Mouse (Mus musculus) liver, embryonic 11.5 days (tissue): ENCODE measurements at regions not wholly inside any gene's neighbourhood (a gene's known extent, or its start where the extent isn't known, plus 50 kb on each side); places are given as distances from the start of the nearest gene placed in this dataset.

Experiments
- ATAC-seq: fragments of 200-750 bp; cut with Nextera tagmentation; replicated peaks from 2 replicates; pipeline ENCODE4 v1.8.0; 2017; ENCODE audit warnings: moderate number of reproducible peaks, mild to moderate bottlenecking, moderate TSS enrichment, moderate library complexity; ENCODE audit not compliant: low FRiP score
- DNase-seq: peaks from one replicate; pipeline ENCODE4 v3.0.0-alpha.2; 2017; ENCODE audit warnings: low spot score
- H3K27ac ChIP-seq: fragments of 300-500 bp; sonication (generic); 2 replicates; pipeline ENCODE4 v1.5.1; 2014; ENCODE audit warnings: mild to moderate bottlenecking, low read depth, low read length, control low read depth
- H3K27me3 ChIP-seq: fragments of 300-500 bp; sonication (generic); replicated peaks from 2 replicates; pipeline ENCODE4 v1.6.1; 2014; ENCODE audit warnings: low read length, mixed read lengths; ENCODE audit not compliant: control insufficient read depth, insufficient read depth
- H3K36me3 ChIP-seq: fragments of 300-500 bp; sonication (generic); 2 replicates; pipeline ENCODE4 v1.6.1; 2014; ENCODE audit warnings: mild to moderate bottlenecking, low read length, moderate library complexity, mixed read lengths; ENCODE audit not compliant: control insufficient read depth, insufficient read depth
- H3K4me1 ChIP-seq: fragments of 300-500 bp; sonication (generic); replicated peaks from 2 replicates; pipeline ENCODE4 v1.6.1; 2014; ENCODE audit warnings: low read length, mixed read lengths; ENCODE audit not compliant: control insufficient read depth, insufficient read depth
- H3K4me2 ChIP-seq: fragments of 300-500 bp; sonication (generic); 2 replicates; pipeline ENCODE4 v1.6.1; 2014; ENCODE audit warnings: mild to moderate bottlenecking, control low read depth, moderate library complexity
- H3K4me3 ChIP-seq: fragments of 300-500 bp; sonication (generic); 2 replicates; pipeline ENCODE4 v1.5.1; 2014; ENCODE audit warnings: low read depth, low read length, control low read depth
- H3K9ac ChIP-seq: fragments of 300-500 bp; sonication (generic); 2 replicates; pipeline ENCODE4 v1.6.1; 2014; ENCODE audit warnings: low read depth, low read length, control low read depth
- H3K9me3 ChIP-seq: fragments of 300-500 bp; sonication (generic); 2 replicates; pipeline ENCODE4 v1.6.1; 2016; ENCODE audit warnings: low read length, inconsistent platforms, mixed read lengths; ENCODE audit not compliant: control insufficient read depth
- WGBS: fragments of 180-500 bp; shearing (Covaris S2); extraction: QIAGEN DNeasy Blood & Tissue Kit; methylation state at CpG from one replicate; pipeline ENCODE4 v1.1.7; 2014; 5-methylcytosine and 5-hydroxymethylcytosine counted together

DNA sequence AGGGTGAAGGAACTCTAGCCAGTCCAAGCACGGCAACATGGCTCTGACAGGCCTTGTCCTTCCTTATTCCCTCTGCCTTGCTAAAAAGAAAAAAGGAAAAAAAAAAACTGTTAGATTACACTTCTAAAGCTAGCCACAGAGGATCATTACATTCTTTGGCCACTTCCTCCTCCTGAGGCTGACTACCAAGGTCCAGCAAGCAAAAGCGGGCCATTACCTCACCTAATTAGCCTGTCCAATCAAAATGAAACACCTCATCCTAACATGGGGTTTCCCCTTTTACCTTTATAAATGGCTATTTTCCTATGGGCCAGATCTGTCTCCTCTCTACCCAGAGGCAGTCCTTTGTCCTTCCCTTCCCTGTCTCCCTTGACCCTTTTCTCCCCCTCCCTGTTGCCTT, 102.2 kb downstream of the Pih1h3b start:
- H3K27me3 ChIP-seq: peaks cover 5% of the 10 kb centered on the region; the same call in 1 of the 2 replicates
- DNase-seq (no peak), ATAC-seq (no peak)
- H3K4me1 ChIP-seq: no peaks in the 10 kb centered on the region
- H3K4me2 ChIP-seq: no peak overlapping the region
- no peak overlapping the region for H3K4me3 ChIP-seq
- H3K36me3 ChIP-seq: no peaks in the 10 kb centered on the region
- no peak overlapping the region for H3K27ac ChIP-seq
- H3K9ac ChIP-seq: no peak overlapping the region
- 75% methylated on average over 2 of the region's 2 CpGs for WGBS
- no peaks in the 10 kb centered on the region for H3K9me3 ChIP-seq

GRCm38 (mm10) chrX:140165966-140166365, 103.3 kb downstream of the Pih1h3b start:
- Histone ChIP-seq H3K4me3 (no peak overlapping the region), H3K9me3 (no peaks in the 10 kb centered on the region), H3K4me2 (no peak overlapping the region), H3K27ac (no peak overlapping the region), H3K36me3 (no peaks in the 10 kb centered on the region), H3K27me3 (peaks cover 5% of the 10 kb centered on the region; the same call in 1 of the 2 replicates), H3K4me1 (no peaks in the 10 kb centered on the region), H3K9ac (no peak overlapping the region)
- ATAC-seq (no peak; the same call in 1 of the 2 replicates), DNase-seq (no peak)
- 54% methylated on average over 3 of the region's 3 CpGs for WGBS

- H3K4me3 ChIP-seq: no peak overlapping the region
- DNase-seq (no peak), ATAC-seq (no peak)
- no peak overlapping the region for H3K4me2 ChIP-seq
- no peak overlapping the region for H3K27ac ChIP-seq
- H3K9me3 ChIP-seq: no peaks in the 10 kb centered on the region
- H3K36me3 ChIP-seq: no peaks in the 10 kb centered on the region
- H3K9ac ChIP-seq: no peak overlapping the region
- H3K27me3 ChIP-seq: 0 out of 2 replicates have a peak, but pooled peaks cover 12% of the 10 kb centered on the region
- WGBS: 84% methylated on average over 4 of the region's 4 CpGs
- H3K4me1 ChIP-seq: no peaks in the 10 kb centered on the region
Measured at GRCm38 (mm10) chrX:140179850-140180249, 117.2 kb downstream of the Pih1h3b start.

DNA sequence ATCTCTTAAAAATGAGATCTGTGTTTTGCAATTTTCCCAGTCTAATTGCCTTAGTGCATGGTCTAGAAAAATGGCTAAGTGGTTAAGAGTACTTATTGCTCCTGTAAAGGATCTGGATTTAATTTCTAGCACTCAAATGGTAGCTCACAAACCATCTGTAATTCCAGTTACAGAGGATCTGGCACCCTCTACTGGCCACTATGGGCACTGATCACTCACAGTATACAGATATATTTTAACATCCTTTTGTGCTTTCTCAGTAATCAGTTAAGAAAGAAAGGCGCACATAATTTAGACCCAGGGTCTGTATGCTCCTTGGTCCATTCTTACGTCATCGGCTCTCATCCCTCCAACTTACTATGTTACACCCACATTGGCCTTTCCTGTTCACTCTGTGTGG, 120.3 kb downstream of the Pih1h3b start:
- Histone ChIP-seq H3K27ac (no peak overlapping the region), H3K36me3 (no peaks in the 10 kb centered on the region), H3K4me3 (no peak overlapping the region), H3K9me3 (no peaks in the 10 kb centered on the region), H3K4me1 (no peaks in the 10 kb centered on the region), H3K9ac (no peak overlapping the region), H3K4me2 (no peak overlapping the region), H3K27me3 (0 out of 2 replicates have a peak, but pooled peaks cover 7% of the 10 kb centered on the region)
- DNase-seq: no peak
- WGBS: 88% methylated on average over 3 of the region's 3 CpGs
- ATAC-seq: no peak

DNA sequence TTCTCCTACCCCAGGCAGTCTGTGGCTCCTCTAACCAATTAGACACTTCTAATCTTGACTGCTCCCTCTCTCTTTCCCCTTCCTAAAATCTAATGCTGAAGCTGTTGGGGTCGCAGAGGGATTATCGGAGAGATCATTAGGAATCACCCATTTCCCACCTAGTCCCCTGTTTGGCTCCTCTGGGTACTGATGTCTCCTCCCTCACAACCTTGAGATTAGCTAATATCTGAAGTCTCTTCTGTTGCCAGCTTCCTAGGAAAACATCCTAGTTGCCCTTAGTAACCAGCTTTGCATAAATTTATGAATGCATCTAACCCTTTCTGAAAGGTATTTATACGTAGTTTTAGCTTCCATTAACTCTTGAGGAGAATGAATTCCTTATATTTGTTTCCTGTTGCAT, 138.4 kb upstream of the Frmpd3 start:
- ATAC-seq (no peak), DNase-seq (no peak)
- Histone ChIP-seq H3K36me3 (no peaks in the 10 kb centered on the region), H3K4me1 (no peaks in the 10 kb centered on the region), H3K27me3 (peaks cover 3% of the 10 kb centered on the region; the same call in 1 of the 2 replicates), H3K9me3 (no peaks in the 10 kb centered on the region), H3K9ac (no peak overlapping the region), H3K4me3 (no peak overlapping the region), H3K4me2 (no peak overlapping the region), H3K27ac (no peak overlapping the region)
- 71% methylated on average over 3 of the region's 3 CpGs for WGBS

- DNase-seq (no peak), ATAC-seq (no peak)
- H3K27me3 ChIP-seq: peaks cover 6% of the 10 kb centered on the region; the same call in 1 of the 2 replicates
- 49% methylated on average over 3 of the region's 3 CpGs for WGBS
- no peak overlapping the region for H3K4me3 ChIP-seq
- no peak overlapping the region for H3K27ac ChIP-seq
- H3K4me1 ChIP-seq: no peaks in the 10 kb centered on the region
- no peak overlapping the region for H3K4me2 ChIP-seq
- no peaks in the 10 kb centered on the region for H3K36me3 ChIP-seq
- H3K9me3 ChIP-seq: no peaks in the 10 kb centered on the region
- H3K9ac ChIP-seq: no peak overlapping the region
Measured at GRCm38 (mm10) chrX:140208791-140209190, 133.3 kb upstream of the Frmpd3 start.

DNA sequence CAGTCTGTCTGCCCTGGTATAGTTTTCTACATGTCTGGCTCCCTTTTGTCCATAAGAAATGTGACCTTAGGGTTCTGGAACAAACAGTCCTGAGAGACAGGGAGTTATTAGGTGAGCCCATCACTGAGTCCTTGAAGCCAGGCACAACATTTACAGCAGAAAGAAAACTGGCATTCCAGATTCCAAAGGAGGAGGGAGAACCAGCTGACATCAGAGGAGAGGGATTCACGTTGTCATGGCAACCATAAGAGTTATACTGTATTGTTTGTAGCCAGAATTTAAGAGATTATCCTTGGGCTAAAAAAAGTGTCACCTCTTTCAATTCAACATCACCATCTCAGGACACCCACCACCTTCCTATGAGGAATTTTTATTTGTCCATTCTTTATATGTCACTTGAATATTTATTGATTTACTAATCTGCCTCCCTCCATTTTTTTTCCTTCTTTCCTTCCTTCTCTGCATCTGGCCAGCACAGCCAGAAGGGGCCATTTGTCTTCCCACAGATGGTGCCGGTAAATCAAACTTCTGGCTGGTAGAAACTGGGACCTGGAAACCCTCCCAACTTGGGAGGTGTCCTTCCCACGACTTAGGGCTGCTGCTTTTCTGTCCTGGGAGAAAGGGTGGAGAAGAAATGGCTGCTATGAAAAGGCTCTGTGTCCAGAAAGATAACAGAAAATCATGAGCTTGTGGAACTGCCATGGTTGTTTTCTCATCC, 129.3 kb upstream of the Frmpd3 start:
- Histone ChIP-seq H3K36me3 (no peaks in the 10 kb centered on the region), H3K27ac (no peak overlapping the region), H3K4me3 (no peak overlapping the region), H3K4me1 (no peaks in the 10 kb centered on the region), H3K4me2 (no peak overlapping the region), H3K9me3 (no peaks in the 10 kb centered on the region), H3K27me3 (0 out of 2 replicates have a peak, but pooled peaks cover 6% of the 10 kb centered on the region), H3K9ac (no peak overlapping the region)
- DNase-seq: no peak
- WGBS: 43% methylated on average over 3 of the region's 3 CpGs
- ATAC-seq: no peak

DNA sequence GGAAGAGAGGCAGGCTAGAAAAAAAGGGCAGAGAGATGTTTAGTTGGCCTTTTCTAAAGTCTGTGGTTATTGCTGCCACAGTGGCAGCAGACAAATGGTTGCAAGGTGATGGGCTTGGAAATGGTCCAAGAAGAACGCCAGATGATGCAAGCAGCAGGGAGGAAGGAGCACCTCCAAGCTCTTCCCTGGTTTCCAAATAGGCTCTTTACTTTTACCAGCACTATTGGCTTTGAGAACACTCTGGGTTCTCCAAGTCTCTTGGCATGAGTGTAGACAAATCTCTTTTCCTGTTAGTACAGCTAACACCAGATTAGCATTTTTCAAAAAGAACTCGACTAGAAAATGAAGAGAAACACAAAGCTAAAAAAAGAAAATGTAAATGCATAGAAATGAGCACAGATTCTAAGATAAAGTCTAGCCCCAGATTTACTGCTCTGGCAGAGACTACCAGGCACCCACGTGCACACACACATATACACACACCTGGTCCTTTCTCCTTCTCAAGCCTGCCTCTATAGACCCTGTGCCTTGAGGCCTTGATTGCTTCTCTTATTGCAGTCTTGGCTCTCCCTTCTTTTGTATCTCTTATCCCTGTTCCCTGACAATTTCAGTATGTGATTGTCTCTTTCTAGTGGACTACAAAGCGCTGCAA, 127.7 kb upstream of the Frmpd3 start:
- Histone ChIP-seq H3K4me1 (no peaks in the 10 kb centered on the region), H3K36me3 (no peaks in the 10 kb centered on the region), H3K27ac (no peak overlapping the region), H3K4me3 (no peak overlapping the region), H3K9me3 (no peaks in the 10 kb centered on the region), H3K9ac (no peak overlapping the region), H3K27me3 (0 out of 2 replicates have a peak, but pooled peaks cover 6% of the 10 kb centered on the region), H3K4me2 (no peak overlapping the region)
- no peak for ATAC-seq
- no peak for DNase-seq
- WGBS: 71% methylated on average over 4 of the region's 4 CpGs

- H3K27me3 ChIP-seq: peaks cover 3% of the 10 kb centered on the region
- no peak for ATAC-seq
- no peaks in the 10 kb centered on the region for H3K36me3 ChIP-seq
- no peaks in the 10 kb centered on the region for H3K4me1 ChIP-seq
- no peak overlapping the region for H3K9ac ChIP-seq
- no peak overlapping the region for H3K4me3 ChIP-seq
- H3K4me2 ChIP-seq: no peak overlapping the region
- no peak overlapping the region for H3K27ac ChIP-seq
- H3K9me3 ChIP-seq: no peaks in the 10 kb centered on the region
- no peak for DNase-seq
- WGBS: 78% methylated on average over 4 of the region's 4 CpGs
Measured at GRCm38 (mm10) chrX:140255790-140256189, 86.3 kb upstream of the Frmpd3 start.
